Mouse (Mus musculus) adipocyte (in vitro differentiated cells): ENCODE measurements around the gene Ifit2.
"Not testable (repeated sequence)": the region's sequence is repeated elsewhere in the genome, so short reads cannot be mapped to it uniquely, and the experiment has no call there.

ENCODE experiments used
- DNase-seq: peaks from one replicate; pipeline ENCODE4 v3.0.0-alpha.2; 2016; ENCODE audit warnings: low spot score

Ifit2 gene

DNA sequence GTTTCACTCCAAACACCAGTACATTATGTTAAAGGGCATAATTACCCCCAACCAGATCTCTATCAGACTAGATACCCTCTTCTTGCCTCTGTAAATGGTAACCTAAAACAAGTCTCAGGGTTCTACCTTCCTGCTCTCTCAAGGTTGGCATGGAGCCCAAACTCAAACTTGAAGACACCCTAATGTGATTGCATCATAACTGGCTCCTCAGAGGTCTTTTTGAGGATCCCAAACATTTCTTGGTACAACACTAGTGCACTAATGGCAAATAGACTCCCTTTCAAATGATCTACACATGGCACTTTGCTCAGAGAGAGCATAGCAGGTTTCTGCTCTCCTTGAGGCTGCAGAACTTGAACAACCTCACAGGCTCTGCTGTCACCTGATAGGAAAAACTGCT lies 46.3 kb downstream of the Ifit2 start:
- no peak for DNase-seq

DNA sequence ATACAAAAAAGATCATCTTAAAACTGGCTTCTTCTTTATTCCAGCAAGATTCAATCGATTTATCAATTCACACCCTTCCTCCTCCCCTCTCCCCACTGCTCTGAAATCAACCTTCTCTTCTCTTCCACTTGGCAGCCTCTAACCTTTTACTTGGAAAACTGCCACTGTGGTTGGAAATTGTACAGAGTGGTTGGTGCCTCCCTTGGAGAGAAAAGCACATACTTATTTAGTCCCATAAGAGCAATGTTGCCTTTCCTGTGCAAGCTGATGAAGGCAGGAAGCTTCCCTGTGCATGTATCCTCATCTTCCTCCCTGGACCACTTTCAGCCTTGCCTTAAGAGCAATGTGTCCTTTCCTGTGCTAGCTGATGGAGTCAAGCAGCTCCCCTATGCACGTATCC lies 47.8 kb downstream of the Ifit2 start:
- DNase-seq, result peak; percentile 98

DNA sequence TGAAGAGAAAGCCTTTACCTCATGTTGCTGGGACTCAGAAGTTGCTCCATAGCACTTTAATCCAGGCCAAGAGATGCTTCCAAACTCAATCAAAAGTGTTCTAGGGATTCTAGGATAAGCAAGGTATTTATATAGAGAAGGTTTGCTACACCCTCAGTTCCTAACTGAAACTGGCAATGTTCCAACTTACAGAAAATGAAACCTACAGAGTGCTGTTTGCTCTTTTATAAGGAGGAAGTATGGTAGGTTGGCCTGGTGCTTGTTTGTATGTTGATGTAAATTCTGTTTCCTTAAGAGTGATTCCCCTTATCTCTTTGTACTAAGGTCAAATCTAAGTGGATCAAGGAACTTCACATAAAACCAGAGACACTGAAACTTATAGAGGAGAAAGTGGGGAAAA lies 48.8 kb downstream of the Ifit2 start:
- DNase-seq, result not testable (repeated sequence)

DNA sequence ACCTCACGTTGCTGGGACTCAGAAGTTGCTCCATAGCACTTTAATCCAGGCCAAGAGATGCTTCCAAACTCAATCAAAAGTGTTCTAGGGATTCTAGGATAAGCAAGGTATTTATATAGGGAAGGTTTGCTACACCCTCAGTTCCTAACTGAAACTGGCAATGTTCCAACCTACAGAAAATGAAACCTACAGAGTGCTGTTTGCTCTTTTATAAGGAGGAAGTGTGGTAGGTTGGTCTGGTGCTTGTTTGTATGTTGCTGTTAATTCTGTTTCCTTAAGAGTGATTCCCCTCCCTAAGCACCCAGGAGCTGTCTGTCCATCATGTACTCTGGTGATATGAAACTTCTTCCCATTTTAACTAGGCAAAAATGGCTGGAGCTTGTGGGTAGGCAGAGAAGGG lies 51.4 kb downstream of the Ifit2 start, which contains the start of gene Ifit1bl1:
TSS of gene Ifit1bl1 (minus strand) at position 69 of the 400 bp plus-strand sequence.
- DNase-seq, result not testable (repeated sequence)

DNA sequence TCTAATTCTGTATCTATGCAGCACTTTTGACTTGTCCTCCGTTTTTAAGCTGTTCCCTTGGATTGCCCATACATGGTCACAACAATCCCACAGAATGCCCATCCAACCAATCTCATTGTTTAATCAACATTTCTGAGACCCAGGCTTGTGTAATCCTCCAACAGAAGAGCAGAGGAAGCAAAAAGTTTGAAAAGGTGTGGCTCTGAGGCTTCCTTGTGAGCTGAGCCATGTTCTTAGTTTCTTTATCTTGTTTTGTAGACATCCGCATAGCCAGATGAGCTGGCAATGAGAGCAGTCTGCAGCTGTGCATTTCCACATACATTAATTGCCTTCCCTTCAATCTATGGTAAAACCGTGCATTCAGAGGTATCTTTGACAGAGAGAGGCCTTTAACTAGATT lies 55.0 kb downstream of the Ifit2 start:
- no peak for DNase-seq

DNA sequence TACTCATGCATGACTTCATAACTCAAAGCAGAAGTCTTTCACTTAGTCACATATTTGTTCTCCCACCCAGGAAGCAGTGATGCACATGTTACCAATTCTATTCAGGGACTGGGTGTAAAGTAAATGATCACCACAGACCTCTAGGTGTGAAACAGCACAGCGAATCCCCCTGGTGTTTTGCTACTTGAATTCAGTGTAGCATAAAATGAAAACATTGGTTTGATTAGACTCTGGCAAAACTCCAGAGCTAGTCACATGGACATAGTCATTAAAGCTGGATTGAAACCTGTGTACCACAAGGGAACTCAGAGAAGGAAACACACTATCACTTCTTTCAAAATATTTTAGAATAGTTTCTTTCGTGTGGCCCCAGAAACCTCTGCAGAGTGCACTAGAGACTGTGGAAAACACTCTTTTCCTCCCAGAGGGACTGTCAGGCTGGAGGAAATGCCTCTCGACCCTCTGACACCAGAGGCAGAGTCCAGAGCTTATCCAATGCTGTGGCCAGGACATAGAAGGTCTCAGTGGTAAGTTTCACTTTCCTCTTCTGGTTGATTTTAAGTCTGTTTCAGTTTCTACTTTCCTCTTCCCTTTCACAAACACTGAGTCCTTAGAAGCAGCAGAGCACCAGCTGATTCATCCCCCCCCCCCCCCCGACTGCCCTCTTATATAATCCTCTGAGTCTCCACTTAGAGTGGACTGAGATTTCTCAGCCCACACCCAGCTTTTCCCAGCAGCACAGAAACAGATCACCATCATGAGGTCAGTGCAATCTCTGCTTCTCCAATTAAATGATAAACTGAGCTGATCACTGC lies 57.0 kb downstream of the Ifit2 start, which contains the start of gene Ifit3b:
TSS of gene Ifit3b (plus strand) at position 734 of the 815 bp plus-strand sequence.
- DNase-seq, result peak; percentile 73

DNA sequence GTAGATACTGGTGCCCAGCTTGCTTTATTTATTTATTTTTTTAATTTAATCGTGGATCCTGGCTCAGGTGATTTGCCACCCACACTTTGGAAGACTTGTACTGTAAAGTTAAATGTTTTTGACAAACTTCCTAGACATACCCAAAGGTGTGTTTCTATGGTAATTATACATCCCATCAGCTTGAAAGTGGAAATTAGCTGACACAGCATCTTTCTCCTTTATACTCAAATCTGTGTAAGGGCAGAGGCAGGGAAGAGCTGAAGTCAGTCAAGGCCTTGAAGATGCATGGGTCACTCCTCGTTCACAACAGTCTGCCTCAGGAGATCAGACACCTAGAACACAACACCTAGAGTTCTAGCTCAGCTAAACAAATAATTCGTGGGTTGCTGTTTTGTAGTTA lies 59.6 kb downstream of the Ifit2 start:
- DNase-seq, result not testable (repeated sequence)

DNA sequence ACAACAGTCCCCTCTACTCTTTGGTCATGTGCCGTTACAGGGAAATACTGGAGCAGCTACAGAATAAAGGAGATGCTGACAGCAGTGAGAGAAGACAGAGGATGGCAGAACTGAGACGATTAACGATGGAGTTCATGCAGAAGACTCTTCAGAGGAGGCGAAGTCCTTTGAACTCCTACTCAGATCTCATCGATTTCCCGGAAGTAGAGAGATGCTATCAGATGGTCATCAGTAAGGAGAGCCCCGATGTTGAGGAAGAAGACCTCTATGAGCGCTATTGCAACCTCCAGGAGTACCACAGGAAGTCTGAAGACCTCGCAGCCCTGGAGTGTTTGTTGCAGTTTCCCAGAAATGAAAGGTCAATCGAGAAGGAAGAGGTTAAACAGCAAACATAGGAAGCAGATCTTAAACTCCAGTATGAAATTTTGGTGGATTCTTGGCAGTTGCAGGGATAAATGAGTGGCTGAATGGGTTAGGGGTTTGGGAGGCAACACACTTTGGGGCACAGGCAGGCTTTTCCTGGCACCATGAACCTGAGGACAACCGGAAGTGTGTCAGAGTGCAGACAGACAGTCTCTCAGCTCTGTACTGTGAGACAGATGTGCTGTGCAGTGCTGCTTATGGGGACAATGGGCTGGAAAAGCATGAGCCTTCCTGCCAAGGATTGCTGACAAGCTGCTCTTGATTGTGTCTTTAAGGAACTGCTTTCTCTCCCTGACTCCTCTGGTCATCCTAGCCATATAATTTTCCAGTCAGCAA lies 61.9 kb downstream of the Ifit2 start:
- DNase-seq, result not testable (repeated sequence)

DNA sequence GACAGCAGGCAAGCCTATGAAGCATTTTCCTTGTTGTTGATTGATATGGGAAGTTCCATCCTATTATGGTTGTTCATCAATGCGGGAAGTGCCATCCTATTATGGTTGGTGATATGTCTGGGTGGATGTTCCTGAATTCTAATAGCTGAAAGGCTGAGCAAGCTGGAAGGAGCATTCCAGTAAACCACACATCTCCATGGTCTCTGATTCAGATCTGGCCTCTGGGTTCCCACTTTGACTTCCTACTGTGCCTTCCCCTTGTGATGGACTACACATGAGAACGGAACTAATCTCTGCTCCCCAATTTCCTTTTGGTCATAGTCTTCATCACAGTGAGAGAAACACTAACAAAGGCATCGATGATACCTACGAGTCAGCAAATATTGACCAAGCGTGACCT lies 70.4 kb downstream of the Ifit2 start:
- no peak for DNase-seq

DNA sequence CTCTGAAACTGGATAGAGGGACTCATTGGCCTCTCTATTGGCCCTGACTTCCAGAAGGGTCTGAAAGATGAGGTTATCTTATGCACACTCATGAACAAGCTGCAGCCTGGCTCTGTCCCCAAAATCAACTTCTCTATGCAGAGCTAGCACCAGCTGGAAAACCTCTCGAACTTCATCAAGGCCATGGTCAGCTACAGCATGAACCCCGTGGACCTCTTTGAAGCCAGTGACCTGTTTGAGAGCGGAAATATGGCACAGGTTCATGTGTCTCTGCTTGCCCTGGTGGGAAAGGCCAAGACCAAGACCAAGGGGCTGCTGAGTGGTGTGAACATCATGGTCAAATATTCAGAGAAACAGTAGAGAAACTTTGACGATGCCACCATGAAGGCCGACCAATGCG lies 73.3 kb downstream of the Ifit2 start:
- DNase-seq, result no peak

DNA sequence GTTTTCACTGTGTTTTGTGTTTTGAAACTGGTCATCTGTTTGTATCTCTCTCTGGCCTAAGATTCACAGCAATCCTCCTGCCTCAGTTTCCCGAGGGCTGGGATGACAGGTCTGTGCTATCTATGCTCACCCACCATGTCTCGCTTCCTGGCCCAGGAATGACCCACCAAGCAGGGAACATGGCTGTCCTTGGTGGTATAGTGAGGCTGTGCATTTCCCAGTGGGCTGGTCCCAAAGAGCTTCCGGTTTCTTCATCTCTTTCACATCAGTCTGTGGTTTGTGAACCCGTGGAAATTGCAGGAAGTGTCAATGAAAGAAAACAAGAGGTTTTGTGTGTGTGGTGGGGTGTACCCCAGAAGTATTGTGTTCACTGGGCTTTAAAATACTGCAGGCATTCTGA lies 74.2 kb downstream of the Ifit2 start:
- DNase-seq, result no peak
